Mouse (Mus musculus) heart, postnatal 14 days (tissue): ENCODE measurements at regions not wholly inside any gene's neighbourhood (a gene's known extent, or its start where the extent isn't known, plus 50 kb on each side); places are given as distances from the start of the nearest gene placed in this dataset.
A peak's percentile ranks its signal among the peaks of the same experiment; 100 is the strongest.

ENCODE experiments used
- DNase-seq, 2 experiments: peaks; one replicate each; pipeline ENCODE4 v3.0.0; 2021 to 2022
- intact Hi-C: fragments of 180-260 bp; cut with DNase I; formaldehyde crosslinking; loops from one replicate; pipeline ENCODE4 v1.15.1; 2025

DNA sequence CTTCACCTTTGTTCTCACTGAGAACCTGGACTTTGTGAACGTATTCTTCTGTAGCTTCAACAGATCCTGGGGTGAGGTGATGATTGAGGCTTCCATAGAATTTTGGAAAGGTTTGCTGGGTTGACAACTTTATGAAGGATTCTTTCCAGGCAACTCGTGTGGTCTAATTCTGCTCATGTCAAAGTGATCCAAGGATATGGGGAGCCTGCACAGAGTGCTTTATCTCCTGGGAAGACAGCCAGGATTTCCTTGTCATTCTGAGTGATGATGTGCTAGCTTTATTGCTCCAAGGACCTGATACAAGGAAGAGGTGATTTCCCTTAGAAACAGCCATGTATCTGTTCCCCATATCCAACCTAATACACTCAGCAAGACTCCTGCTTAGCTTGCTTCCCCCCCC lies 63.0 kb upstream of the Kif16b start:
- DNase-seq = no peak
- intact Hi-C loops = no loop called here

GRCm38 (mm10) chr2:142967250-142967649 lies 65.9 kb upstream of the Kif16b start:
- DNase-seq = peak; percentile 52 to 65
- intact Hi-C loops = loop anchor here (1.0 to 5.0 kb wide), 2 partner anchors 108 to 125 kb away; no protein-coding TSS in a partner anchor

- DNase-seq = no peak
- intact Hi-C loops = no loop called here
Measured at GRCm38 (mm10) chr2:142980771-142981170, 79.4 kb upstream of the Kif16b start.

DNA sequence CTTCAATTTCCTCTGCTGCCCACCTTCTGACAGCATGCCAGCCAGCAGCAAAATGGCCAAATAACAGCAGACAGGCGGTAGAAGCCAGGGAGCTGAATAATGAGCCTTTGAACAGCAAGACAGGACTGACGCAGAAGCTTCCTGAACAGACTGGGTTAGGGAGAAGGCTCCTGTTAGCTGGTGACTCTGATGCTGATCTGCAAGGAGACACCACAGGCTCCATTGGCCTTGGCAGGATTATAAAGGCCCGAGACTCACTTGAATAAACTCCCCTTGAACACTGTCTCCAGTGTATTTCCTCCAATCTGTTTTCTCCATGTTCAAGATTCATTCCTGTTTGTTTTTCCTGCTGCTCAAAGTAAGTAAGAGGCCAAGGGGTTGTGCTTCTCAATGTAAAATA lies 74.1 kb upstream of the Snrpb2 start:
- no peak for DNase-seq
- intact Hi-C loops = no loop called here

DNA sequence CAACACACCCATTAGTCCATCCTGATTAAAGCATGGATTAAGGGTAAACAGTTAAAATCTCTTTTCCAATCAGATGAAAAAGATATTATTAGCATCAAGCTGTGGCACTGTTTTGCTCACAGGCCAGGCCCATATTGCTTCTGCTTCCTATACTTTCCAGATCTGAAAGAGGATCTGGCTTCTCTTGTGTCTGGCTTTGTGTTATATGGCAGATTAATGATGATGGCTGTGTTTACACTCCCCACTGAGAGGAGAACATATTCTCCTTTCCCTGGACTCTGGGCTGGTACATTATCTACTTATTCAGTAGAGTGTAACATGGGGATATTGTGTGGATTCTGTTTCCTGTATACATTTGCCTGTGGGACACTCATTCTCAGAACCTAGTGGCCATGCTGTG lies 66.8 kb upstream of the Snrpb2 start:
- intact Hi-C loops = no loop called here
- DNase-seq = no peak

DNA sequence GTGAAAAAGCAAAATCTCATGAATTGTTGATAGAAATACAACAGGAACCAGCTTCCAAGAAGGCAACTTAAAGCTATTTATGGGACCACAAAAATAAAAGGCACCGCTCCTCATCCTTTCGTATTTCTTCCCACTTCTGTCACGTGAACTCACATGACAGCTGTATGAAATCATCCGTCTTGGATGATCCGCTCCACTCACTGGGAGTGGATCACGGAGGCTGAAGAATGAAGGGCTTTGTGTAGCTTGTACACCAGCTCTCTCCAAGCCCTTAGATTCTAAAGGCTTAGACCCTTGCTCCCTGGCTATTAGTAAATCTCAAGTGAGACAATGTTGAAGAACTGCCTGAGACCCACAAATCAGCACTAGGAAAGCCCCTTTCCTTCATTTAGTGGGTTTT lies 60.0 kb upstream of the Snrpb2 start:
- DNase-seq = no peak

GRCm38 (mm10) chr2:143003341-143003740 lies 59.5 kb upstream of the Snrpb2 start:
- no peak for DNase-seq
- intact Hi-C loops = no loop called here

More for the DNA sequence above, 60.0 kb upstream of the Snrpb2 start:
- intact Hi-C loops = no loop called here

- intact Hi-C loops = no loop called here
- no peak for DNase-seq
Measured at GRCm38 (mm10) chr2:143011380-143011779, 51.5 kb upstream of the Snrpb2 start.
